In genomic region chr15:97396586-97397299, GRCm38 (mm10) we compare ENCODE assay signal across 12 mouse cellular contexts.
"Had no signal": no experiment of that assay in that cellular context is flagged by ENCODE, and none has a peak within 500 bp of the region (broad histone marks: within the 10 kb centered on the region; RNA-seq: fewer than 3 reads in every experiment).

No protein-coding gene starts in this region.

- DNase-seq: kidney, adult 8-10 months; kidney, postnatal 10 days; kidney, postnatal 36 days; left cerebral cortex, postnatal 4 days; liver, postnatal 0 days; lung, embryonic 14.5 days; midbrain, embryonic 14.5 days; right cerebral cortex, adult 18-20 months; right cerebral cortex, postnatal 14 days; right cerebral cortex, postnatal 4 days; thymus, postnatal 25 days had no signal

- ATAC-seq: liver, postnatal 0 days; lung, postnatal 0 days had no signal
